Mouse (Mus musculus): ENCODE measurements at regions not wholly inside any gene's neighbourhood (a gene's known extent, or its start where the extent isn't known, plus 50 kb on each side); places are given as distances from the start of the nearest gene placed in this dataset.

DNA sequence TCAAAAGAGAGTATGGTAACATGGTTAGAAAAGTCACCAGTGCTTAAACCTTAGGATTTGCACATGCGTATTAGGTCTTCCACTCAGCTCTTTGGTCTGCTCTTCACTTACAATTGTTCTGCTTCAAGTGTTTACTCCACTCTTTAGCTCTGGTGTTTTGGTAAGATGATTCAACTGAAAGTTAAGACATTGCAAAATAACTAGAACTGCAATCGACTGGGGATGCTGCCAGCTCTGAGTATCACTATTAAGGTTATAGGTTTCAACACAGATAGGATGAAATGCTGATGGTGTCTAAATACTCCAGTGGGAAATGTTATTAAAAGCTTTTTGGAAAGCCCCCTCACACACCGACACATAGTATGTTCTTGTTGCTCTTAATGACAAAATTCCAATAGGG lies 156.6 kb upstream of the Thumpd2 start:
- TF ChIP-seq CTCF (IDR thresholded peaks at IDR 0.05; ENCODE audit: extremely low read depth, insufficient read depth, insufficient read length, insufficient replicate concordance) (no peak), POLR2A (IDR thresholded peaks at IDR 0.05; ENCODE audit: low read depth, low read length) (no peak)

Measured in spleen, adult 2 months (tissue).